Mouse (Mus musculus) spleen, adult 18-20 months (tissue): Measurements from ENCODE around the gene Mybpc2.

Source experiments
- DNase-seq, 2 experiments: peaks; one replicate each; pipeline ENCODE4 v3.0.0; 2022; ENCODE audit warnings: mixed read lengths in 2 of 2

Mybpc2 gene

DNA sequence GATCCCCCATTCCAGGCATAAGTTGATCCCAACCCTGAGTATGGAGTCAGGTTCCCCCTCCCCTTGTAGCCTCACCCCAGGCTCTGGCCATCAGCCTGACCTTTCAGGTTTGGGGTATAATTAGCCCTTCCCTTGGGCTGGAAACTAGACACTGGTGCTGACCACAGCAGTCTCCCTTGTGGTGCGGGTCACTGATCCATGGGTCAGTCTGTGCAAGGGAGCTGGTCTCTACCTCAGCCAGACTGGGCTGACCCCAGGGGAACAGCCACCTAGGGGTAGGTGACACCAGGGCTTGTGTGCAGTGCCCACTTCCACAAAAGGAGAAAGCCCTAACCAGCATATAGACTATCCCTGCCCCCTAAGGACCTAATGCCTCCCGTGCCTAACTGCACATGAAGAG lies 1.4 kb downstream of the Mybpc2 start:
- DNase-seq = no peak

- peak; percentile 63 to 74 for DNase-seq
Measured at GRCm38 (mm10) chr7:44521710-44522109, 2.7 kb downstream of the Mybpc2 start.

- DNase-seq = peak in 1 of 2 experiments; percentile 31
Measured at GRCm38 (mm10) chr7:44520990-44521389, 3.5 kb downstream of the Mybpc2 start.

GRCm38 (mm10) chr7:44519240-44519913 lies 5.1 kb downstream of the Mybpc2 start:
- no peak for DNase-seq

DNA sequence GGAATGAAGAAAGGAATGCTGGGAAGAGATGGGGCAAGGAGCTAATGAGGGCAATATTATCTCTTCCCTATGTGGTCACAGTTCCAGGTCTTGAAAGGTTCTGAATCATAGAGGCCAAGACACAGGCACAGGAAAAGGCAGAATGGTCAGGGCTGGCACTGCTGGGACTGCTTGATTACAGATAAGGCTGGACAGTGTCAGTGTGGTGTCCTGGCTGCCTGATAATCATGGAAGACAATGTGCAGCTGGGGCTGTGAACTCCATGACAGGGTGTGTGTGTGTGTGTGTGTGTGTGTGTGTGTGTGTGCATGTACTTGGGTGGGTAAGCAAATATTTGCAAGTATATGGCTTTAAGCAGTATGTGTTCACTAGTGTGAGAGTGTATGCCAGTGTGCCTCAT lies 17.0 kb downstream of the Mybpc2 start:
- DNase-seq = no peak

GRCm38 (mm10) chr7:44501563-44502115 lies 22.8 kb downstream of the Mybpc2 start:
- DNase-seq = peak; percentile 45 to 74

DNA sequence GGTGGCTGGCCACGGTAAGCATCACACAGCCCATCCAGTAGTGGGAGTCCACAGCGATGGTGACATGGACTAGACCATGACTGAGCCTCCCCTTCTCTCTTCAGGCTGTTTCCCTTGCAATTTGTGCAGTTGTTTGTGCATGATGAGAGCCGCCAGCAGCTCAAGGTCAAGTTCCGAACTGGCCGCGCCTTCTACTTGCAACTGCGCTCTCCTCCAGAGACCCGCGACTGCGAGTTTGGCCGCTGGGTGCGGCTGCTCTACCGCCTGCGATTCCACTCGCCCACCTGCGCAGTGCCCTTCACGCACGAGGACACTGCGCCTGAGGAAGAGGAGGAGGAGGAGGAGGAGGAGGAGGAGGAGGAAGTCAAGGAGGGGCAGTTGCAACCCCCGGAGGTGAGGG lies 24.4 kb downstream of the Mybpc2 start:
- DNase-seq = no peak

DNA sequence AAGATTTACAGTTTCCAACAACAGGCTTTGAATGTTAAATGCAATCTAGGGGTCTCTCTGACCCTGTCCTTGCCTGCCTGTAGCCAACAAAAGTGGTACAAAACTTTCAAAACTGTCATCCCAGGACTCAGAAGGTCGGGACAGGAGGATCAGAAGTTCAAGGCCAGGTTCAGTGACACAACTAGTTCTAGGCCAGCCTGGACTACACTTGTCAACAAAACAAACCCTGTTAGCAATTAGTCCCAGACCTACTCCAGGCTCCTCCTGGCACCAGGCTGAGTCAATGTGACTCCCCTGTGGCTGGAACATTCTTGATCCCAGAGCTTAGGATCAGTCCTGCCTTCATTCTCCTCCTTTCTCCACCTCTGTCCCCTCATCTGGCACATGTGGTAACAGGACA lies 25.5 kb downstream of the Mybpc2 start:
- no peak for DNase-seq

DNA sequence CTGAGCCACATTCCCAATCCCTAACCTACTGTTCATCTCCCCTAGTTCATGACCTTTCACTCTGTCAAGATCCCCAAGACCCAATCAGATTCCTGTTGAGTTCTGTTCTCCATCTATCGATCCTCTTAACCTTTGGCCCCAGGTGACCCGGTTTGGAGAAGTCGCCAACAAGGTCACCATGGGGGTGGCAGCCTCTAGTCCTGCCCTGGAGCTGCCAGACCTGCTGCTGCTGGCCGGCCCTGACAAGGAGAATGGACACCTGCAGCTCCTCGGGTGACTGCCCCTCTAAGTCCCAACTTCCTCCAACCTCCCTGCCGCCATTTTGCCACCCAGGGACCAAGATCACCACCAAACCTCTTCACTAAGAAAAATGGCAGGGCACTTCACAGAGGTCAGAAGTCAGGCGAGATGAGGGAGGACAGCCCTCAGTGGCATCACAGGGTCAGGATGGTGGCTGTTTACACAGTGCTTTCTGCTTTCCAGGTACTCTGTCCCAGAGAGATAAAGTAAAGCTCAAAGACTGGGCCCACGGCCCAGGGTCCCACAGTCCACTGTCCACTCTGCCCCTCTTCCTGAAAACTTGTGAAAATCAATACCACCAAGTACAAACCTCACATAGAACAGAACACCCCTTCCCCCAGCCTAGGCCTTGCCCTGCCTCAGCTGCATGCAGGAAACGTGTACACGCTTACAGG lies 26.9 kb downstream of the Mybpc2 start:
- DNase-seq = no peak

DNA sequence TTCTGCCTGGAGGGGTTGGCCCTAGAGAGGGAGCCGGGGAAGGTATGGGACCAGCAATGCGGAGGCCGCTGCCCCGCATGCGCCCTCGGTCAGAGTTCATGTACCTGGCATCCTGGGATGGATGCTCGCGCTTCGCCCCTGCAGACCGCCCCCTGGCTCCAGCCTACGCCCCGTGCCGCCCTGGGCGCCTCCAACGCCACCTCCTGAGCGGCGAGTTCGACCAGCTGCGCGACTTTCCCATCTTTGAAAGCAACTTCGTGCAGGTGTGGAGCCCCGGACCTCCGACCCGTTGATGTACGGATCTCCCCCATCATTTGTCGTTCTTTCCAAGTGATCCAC lies 27.7 kb downstream of the Mybpc2 start:
- no peak for DNase-seq

DNA sequence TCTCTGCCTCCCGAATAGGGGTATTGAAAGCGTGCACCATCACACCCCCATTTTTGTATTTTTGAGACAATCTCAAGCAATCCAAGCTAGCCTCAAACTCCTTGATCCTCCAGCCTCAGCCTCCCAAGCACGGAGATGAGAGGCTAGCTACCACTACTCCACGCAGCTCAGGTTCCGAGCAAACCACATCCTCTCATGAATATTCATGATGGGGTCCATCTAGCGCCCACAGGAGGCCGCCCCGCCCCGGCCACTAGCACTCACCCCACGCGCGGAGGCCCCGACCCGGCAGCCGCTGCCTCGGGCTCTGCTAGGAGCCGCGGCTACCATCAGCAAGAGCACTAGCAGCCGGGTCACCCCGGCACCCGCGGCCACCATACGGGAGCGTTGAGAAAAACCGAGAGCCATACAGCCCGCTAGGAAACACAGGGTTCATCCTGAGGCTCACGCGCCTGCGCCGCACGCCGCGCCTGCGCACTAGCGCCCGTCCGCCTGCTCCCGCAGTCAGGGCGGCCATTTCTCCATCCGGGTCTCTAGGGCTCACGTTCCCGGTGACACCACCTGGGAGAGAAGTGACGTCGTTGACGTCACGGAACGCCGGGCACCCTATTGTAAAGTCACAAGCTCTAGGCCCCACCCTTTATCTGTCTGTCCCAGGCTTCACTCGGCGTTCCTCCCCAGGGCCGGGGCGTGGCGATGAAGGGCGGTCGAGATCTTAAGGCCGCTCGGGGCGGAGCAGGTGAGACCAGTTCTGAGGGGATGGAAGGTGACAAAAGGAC lies 28.3 kb downstream of the Mybpc2 start, which contains the start of the genes Emc10 and Fam71e1:
Gene Emc10, minus strand, starts transcription at position 538 of the 779 bp plus-strand sequence.
Gene Fam71e1, plus strand, starts transcription at position 590 of the 779 bp plus-strand sequence.
- DNase-seq = peak; percentile 96 to 97

DNA sequence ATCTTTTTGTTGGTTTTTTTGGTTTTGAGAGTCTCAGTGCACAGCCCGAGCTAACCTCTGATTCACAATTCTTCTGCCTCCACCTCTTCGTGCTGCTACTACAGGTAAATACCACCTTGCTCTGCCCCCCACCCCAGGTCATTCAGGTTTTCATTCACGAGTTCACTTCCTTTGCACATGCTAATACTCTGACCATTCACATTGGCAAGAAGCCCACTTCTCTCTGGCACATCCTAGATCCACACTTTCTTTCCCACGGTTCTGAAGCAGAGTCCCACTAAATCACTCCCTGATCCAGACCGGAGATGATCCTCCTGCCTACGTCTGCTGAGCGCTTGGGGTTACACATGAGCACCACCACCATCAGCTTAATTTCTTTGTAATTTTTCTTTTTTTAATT lies 29.4 kb downstream of the Mybpc2 start:
- DNase-seq = peak in 1 of 2 experiments; percentile 2

DNA sequence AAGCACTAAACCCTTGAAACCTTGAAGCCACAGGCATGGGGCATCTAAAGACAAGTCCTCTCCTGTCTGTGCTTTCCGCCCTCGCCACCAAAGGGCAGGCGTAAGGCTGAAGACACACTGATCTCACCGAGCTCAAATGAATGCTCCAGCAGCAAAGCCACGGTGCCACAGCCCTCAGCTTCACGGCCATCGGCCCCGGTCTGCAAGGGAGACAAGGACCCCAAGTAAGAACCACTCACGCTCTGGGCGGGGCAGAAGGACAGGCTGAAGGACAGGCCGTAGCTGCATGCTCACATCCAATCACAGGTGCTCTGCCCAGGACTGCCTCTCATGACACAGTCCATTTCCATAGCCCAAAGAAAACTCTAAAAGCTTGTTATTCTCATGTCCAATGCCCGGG lies 29.8 kb downstream of the Mybpc2 start:
- DNase-seq = peak in 1 of 2 experiments; percentile 4

DNA sequence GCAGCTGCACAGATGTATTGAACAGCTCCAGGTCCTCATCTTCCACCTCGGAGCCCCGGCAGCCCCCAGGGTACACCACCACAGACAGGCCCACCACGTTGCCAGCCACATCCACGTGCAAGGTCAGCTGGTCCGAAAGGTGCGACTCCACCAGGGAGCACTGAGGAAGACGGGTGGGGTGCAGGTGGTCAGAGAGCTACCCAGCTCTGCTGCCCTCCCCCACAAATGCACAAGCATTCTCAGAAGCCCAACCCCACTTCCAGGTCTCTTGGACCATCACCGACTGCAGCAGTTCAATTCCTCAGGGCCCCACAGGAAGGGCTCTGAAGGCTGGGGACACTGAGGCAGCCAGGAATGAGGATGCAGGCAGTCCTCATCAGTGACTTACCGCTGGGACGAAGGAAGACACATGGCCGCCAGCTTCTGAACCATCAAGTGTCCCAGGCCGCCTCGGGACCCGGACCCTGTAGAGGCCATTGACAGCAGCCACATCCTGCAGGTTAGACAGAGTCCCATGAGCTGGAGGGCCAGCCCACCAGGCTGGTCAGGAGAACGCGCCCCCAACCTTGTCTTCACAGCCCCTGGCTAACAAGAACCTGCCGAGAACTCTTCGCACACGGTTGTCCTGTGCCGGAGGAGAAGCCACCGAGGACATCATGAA lies 32.2 kb downstream of the Mybpc2 start:
- DNase-seq = peak in 1 of 2 experiments; percentile 4

DNA sequence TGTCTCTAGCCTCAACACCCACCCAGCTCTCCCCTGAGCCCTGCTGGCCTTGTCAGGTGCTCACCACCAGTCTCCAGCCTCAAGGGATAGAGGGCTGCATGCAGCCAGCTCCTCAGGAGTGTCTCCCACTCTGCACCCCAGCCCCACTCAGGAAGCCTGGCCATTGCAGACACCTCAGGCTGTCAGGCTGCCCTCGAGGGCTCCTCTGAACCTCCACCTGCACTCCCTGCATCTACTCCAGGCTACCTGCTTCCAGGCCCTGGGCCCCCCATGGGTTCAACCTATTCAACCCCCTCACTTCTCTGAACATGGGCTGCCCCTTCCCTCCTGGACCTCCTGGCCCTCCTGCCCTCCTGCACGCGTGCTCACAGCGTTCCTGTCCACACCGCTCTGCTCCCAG lies 33.1 kb downstream of the Mybpc2 start:
- no peak for DNase-seq

- no peak for DNase-seq
Measured at GRCm38 (mm10) chr7:44490281-44490680, 34.2 kb downstream of the Mybpc2 start.

DNA sequence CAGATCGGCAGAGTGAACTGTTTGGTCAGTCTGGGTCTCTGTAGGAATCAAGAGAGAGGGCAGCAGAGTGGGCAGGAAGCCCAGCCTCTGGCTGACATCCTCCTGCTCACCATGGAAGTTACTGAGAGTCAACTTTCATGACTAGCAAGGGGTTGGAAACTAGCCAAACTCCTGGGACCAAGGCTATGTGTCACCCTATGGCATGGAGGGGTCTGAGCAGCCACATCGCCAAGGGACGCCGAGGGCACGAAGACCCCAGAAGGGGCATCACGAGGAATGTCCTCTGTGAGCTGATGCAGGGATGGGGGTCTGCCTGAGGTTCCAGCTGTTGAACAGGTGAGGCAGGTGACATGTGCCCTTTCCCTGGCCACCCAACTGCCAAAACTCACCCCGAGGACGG lies 35.9 kb downstream of the Mybpc2 start:
- DNase-seq = peak in 1 of 2 experiments; percentile 2

- peak in 1 of 2 experiments; percentile 2 for DNase-seq
Measured at GRCm38 (mm10) chr7:44487936-44488335, 36.5 kb downstream of the Mybpc2 start.

- peak in 1 of 2 experiments; percentile 2 for DNase-seq
Measured at GRCm38 (mm10) chr7:44486927-44487575, 37.4 kb downstream of the Mybpc2 start.

GRCm38 (mm10) chr7:44485572-44486195 lies 38.8 kb downstream of the Mybpc2 start:
- no peak for DNase-seq

DNA sequence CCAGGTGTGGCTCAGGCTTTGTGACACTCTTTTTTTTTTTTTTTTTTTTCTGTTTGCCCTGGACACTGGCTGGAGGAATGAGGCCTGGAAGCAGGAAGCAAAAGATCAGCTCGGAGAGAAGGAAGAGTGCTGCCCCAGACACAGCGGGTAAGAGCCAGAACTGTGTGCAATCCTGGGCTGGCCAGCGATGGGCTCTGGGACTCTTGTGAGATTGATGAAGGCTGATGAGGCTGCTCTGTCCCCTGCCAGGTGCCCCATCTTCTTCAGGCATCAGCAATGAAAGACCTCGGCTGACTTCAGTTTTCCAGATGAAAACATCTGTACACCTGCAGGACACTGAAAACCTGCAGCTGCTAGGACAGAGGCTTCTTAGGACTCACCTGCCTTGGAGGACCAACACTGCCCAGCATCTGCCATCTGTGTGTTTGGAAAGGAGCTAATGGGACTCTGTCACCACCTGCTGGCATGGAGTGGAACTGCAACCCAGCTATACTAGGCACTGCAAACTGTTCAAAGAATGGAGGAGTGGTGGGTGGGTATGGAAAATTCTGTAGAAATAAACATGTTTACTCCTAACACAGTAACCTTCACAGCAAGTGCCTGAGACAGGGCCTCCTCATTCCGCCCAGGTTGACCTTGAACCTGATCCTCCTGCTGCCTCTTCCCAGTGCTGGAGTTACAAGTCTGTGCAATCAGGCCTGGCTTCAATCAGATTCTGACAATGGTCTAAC lies 39.5 kb downstream of the Mybpc2 start:
- DNase-seq = peak; percentile 51 to 71
